Mouse (Mus musculus) lung, postnatal 0 days (tissue): ENCODE data around the gene Cfap299.

Source experiments
- CTCF ChIP-seq: IDR thresholded peaks from 2 replicates; pipeline ENCODE4 v1.5.1; 2016; ENCODE audit warnings: antibody characterized with exemption, mild to moderate bottlenecking
- EP300 ChIP-seq: IDR thresholded peaks from 2 replicates; pipeline ENCODE4 v1.6.1; 2016; ENCODE audit warnings: antibody characterized with exemption, mild to moderate bottlenecking, control low read depth

DNA sequence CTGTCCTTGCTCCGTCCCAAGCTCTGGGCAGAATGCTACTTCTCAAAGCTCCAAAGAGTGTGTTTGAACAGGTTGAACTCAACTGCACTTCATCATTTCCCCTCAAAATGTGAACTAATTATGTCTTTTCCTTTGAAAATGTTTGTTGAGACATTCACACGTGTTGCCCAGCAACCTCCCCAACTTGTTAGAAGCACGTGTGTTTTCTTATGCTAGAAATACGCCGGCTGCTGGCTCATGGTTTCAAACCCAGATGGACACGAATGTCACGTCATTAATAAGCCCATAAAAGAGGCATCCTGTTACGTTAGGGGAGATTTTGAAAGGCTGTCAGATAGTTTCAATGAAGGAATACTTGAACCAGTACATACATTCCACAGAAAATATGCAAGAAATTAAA, 367.2 kb downstream of the Cfap299 start:
- TF ChIP-seq CTCF (no peak), EP300 (no peak)
